Mouse (Mus musculus): Measurements from ENCODE around the gene Mcm2.

GRCm38 (mm10) chr6:88840211-88840610 lies 58.4 kb downstream of the Mcm2 start:
- TF ChIP-seq POLR2A (IDR thresholded peaks at IDR 0.05; ENCODE audit: insufficient read depth, low read depth, low read length) (no peak), CTCF (IDR thresholded peaks at IDR 0.05; ENCODE audit: insufficient read depth, low read depth, low read length) (no peak)

All from olfactory bulb, adult 2 months (tissue).